Mouse (Mus musculus) heart, embryonic 13.5 days (tissue): ENCODE data around the gene Magi1. TPM values are rescaled to one million over a fixed set of nuclear protein-coding genes. Genes with fewer than 3 reads are reported as not detected.

ENCODE experiments used
- ATAC-seq: fragments of 200-750 bp; cut with Nextera tagmentation; 2 replicates; pipeline ENCODE4 v1.8.0; 2017; ENCODE audit warnings: moderate TSS enrichment; ENCODE audit not compliant: insufficient number of reproducible peaks, low FRiP score, low TSS enrichment; ENCODE audit errors: extremely low read depth
- H3K27ac ChIP-seq: fragments of 300-500 bp; sonication (generic); replicated peaks from 2 replicates; pipeline ENCODE4 v1.5.1; 2015; ENCODE audit warnings: moderate library complexity, mild to moderate bottlenecking, inconsistent platforms
- H3K27me3 ChIP-seq: fragments of 300-500 bp; sonication (generic); replicated peaks from 2 replicates; pipeline ENCODE4 v1.6.1; 2015; ENCODE audit warnings: mild to moderate bottlenecking, inconsistent platforms
- H3K36me3 ChIP-seq: fragments of 300-500 bp; sonication (generic); 2 replicates; pipeline ENCODE4 v1.6.1; 2015; ENCODE audit warnings: mild to moderate bottlenecking, inconsistent platforms
- H3K4me1 ChIP-seq: fragments of 300-500 bp; sonication (generic); 2 replicates; pipeline ENCODE4 v1.6.1; 2015; ENCODE audit warnings: inconsistent platforms
- H3K4me2 ChIP-seq: fragments of 300-500 bp; sonication (generic); 2 replicates; pipeline ENCODE4 v1.6.1; 2015; ENCODE audit warnings: inconsistent platforms, mild to moderate bottlenecking, moderate library complexity
- H3K4me3 ChIP-seq: fragments of 300-500 bp; sonication (generic); 2 replicates; pipeline ENCODE4 v1.5.1; 2015; ENCODE audit warnings: moderate library complexity, mild to moderate bottlenecking, inconsistent platforms
- H3K9ac ChIP-seq: fragments of 300-500 bp; sonication (generic); 2 replicates; pipeline ENCODE4 v1.6.1; 2015; ENCODE audit warnings: inconsistent platforms, mild to moderate bottlenecking, moderate library complexity
- H3K9me3 ChIP-seq: fragments of 300-500 bp; sonication (generic); 2 replicates; pipeline ENCODE4 v1.6.1; 2016; ENCODE audit warnings: inconsistent platforms
- WGBS: fragments of 180-500 bp; shearing (Covaris S2); methylation state at CpG from one replicate; pipeline ENCODE4 v1.1.7; 2015; ENCODE audit warnings: mixed read lengths; 5-methylcytosine and 5-hydroxymethylcytosine counted together
- polyA plus RNA-seq: library from polyadenylated mRNA; unstranded; fragments of >200 nt; fragmentation: Nextera tagmentation; extraction: Ambion mirVana; gene quantifications from 2 replicates; pipeline ENCODE4 v1.2.1, GENCODE M21; 2015

The Magi1 gene
- polyA plus RNA-seq, 1 experiment from 2014 or later: 7.5 TPM

DNA sequence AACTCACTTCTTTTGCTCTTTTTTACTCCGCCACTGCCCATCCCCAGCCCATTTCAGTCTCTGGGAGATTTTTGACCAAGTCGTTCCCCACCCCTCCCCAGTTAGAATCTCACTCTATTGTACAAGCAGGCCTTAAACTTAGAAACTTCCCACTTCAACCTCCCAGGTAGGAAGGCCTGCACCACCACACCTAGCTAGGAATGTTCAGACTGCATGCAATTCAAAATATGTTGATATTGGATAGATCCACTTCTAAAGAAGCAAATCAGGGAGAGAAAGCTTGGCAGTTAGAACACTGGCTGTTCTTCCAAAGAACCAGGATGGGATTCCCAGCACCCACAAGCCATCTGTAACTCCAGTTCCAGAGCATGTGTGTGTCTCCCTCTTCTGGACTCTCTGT, 81.8 kb downstream of the Magi1 start:
- no peak overlapping the region for H3K4me2 ChIP-seq
- no peak overlapping the region for H3K27ac ChIP-seq
- H3K27me3 ChIP-seq: no peaks in the 10 kb centered on the region
- no peaks in the 10 kb centered on the region for H3K9me3 ChIP-seq
- no peak overlapping the region for H3K9ac ChIP-seq
- H3K36me3 ChIP-seq: no peaks in the 10 kb centered on the region
- no peak for ATAC-seq
- WGBS: 87% methylated on average over 2 of the region's 2 CpGs
- H3K4me1 ChIP-seq: peaks cover 73% of the 10 kb centered on the region
- no peak overlapping the region for H3K4me3 ChIP-seq

DNA sequence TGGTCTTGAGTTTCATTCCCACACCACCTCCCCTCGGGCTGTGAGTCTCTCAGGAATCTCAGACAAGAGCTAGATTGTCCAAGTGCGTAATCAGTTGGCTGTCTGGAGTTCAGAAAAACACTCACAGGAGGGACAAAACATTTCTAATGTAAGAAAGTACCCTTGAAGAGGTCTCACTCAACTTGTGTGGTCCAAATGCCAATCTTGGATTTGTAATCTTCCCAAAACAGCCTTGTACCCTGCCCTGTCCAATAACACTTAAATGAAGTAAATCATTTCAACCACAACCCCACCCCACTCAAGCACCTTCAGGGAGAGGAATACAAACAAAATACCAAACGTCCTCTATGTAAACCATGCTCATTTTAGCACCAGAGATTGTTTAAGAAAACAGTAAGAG, 82.8 kb downstream of the Magi1 start:
- ATAC-seq: no peak
- Histone ChIP-seq H3K9ac (no peak overlapping the region), H3K4me2 (no peak overlapping the region), H3K9me3 (no peaks in the 10 kb centered on the region), H3K36me3 (no peaks in the 10 kb centered on the region), H3K27me3 (no peaks in the 10 kb centered on the region), H3K27ac (peak overlapping the region; percentile 20), H3K4me3 (no peak overlapping the region), H3K4me1 (peaks cover 69% of the 10 kb centered on the region)
- WGBS: 20% methylated on average over 3 of the region's 3 CpGs

DNA sequence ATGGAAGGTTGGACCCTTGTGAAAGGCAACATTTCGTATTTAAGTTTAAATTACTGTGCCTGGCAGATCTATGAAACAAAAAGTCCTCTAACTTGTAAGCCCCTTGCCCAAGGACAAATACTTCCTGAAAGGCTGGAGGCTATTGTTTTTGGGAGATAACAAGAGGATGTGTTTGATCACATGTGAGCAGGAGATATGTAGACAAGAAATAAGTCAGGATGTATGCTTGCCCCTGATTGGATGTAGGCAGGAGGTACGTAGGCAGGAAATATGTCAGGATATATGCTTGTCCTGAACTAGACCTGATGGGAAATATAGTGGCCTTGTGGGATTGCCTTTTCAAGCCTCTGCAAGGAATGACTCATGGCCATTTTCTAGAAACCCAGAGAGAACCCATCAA, 84.0 kb downstream of the Magi1 start:
- no peak for ATAC-seq
- Histone ChIP-seq H3K9ac (no peak overlapping the region), H3K27ac (peak overlapping the region; percentile 37), H3K9me3 (no peaks in the 10 kb centered on the region), H3K36me3 (no peaks in the 10 kb centered on the region), H3K4me1 (peaks cover 69% of the 10 kb centered on the region), H3K4me2 (no peak overlapping the region), H3K27me3 (no peaks in the 10 kb centered on the region), H3K4me3 (no peak overlapping the region)
- WGBS: 71% methylated on average over 2 of the region's 2 CpGs

DNA sequence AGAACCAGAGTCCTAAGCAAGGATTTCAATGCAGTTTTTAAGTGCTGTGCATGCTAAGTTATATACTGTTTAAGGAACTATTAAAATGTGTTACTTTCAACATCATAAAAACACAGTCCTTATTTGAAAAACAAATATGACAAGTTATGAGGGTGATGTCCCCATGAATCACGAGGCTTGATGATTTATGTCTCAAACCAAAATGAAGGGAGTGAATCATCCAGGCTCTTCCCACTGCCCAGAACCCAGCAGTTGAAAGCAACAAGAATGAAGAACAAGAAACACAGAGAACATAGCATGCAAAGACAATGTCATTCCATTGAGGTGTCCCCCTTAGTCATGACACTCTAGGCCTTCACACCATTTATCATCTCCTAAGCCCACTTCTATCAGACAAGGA, 85.9 kb downstream of the Magi1 start:
- Histone ChIP-seq H3K27me3 (no peaks in the 10 kb centered on the region), H3K4me2 (no peak overlapping the region), H3K9me3 (no peaks in the 10 kb centered on the region), H3K4me1 (peaks cover 57% of the 10 kb centered on the region), H3K36me3 (no peaks in the 10 kb centered on the region), H3K4me3 (no peak overlapping the region), H3K9ac (no peak overlapping the region), H3K27ac (no peak overlapping the region)
- ATAC-seq: no peak
- 83% methylated on average over 1 of the region's 1 CpGs for WGBS

DNA sequence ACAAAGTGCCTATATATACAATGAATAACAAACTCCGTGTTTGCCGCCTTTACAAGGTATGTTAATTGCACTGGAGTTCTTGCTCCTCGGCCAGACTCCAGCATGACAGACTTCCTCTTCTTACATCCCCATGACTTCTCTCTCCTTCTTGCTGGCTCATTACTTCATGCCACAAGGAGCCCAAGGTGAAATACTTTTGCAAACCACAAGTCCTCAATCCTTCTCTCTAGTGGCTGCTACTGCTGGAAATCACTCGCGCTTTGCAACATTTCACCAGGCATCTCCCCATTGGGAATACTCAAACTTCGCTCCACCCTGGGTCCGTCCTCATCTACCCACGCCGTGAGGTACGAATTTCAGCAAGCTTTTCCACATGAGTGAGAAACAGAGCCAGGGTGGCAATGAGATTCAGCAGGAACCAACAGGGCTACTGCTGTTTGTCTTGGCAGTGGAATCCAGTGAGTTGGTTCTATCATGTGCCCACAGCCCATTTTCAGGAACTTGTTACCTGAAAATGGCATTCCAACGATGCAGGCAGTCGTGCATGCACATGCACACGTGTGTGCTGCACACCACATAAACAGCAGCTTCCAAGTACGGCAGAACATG, 88.3 kb downstream of the Magi1 start:
- H3K9me3 ChIP-seq: no peaks in the 10 kb centered on the region
- no peak overlapping the region for H3K4me3 ChIP-seq
- no peaks in the 10 kb centered on the region for H3K36me3 ChIP-seq
- H3K27me3 ChIP-seq: no peaks in the 10 kb centered on the region
- H3K4me2 ChIP-seq: no peak overlapping the region
- WGBS: 79% methylated on average over 14 of the region's 14 CpGs
- no peak for ATAC-seq
- H3K27ac ChIP-seq: no peak overlapping the region
- H3K4me1 ChIP-seq: peaks cover 52% of the 10 kb centered on the region
- H3K9ac ChIP-seq: no peak overlapping the region

DNA sequence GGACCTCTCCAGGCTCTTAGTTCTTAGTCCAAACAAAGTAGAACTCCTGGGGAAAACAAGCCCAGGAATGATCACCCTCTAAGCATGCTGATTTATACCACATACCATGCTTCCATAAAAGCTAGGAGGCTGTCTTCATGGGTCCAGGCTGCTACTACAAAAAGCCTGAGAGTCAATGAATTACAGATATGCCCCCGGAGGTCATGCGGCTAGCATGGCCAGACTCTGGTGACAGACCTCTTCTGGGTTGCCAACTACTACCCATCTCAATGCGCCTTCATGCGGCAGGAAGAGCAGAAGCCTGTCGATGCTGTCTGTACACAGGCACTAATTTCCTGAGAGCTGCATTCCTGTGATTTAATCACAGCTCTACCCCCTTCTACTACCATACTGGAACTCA, 92.9 kb downstream of the Magi1 start:
- no peaks in the 10 kb centered on the region for H3K36me3 ChIP-seq
- peaks cover 71% of the 10 kb centered on the region for H3K4me1 ChIP-seq
- H3K9me3 ChIP-seq: no peaks in the 10 kb centered on the region
- H3K9ac ChIP-seq: no peak overlapping the region
- peak overlapping the region; percentile 32; the same call in 1 of the 2 replicates for H3K27ac ChIP-seq
- no peaks in the 10 kb centered on the region for H3K27me3 ChIP-seq
- no peak for ATAC-seq
- no peak overlapping the region for H3K4me2 ChIP-seq
- 57% methylated on average over 5 of the region's 5 CpGs for WGBS
- no peak overlapping the region for H3K4me3 ChIP-seq

DNA sequence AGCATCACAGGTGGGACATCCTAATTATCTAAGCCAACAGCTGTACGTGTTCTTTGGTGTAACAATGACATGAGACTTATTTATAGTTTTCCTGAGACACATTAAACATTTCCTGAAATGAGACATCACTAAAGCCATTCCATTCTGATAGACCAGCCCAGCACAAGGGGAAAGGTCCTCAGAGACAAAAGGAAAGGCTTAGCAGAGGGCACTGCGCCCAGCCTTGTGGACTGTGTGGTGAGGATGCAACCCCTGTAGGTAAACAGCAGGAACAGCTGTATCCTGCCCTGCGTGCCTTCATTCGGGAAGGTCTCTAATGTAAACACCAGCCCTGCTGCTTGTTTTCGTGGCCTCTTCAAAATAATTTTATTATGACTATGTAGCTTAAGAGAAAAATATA, 94.3 kb downstream of the Magi1 start:
- 53% methylated on average over 5 of the region's 5 CpGs for WGBS
- Histone ChIP-seq H3K27ac (peak overlapping the region; percentile 63), H3K27me3 (no peaks in the 10 kb centered on the region), H3K4me3 (no peak overlapping the region), H3K36me3 (no peaks in the 10 kb centered on the region), H3K9ac (no peak overlapping the region), H3K9me3 (no peaks in the 10 kb centered on the region), H3K4me2 (no peak overlapping the region), H3K4me1 (peaks cover 70% of the 10 kb centered on the region)
- no peak for ATAC-seq

DNA sequence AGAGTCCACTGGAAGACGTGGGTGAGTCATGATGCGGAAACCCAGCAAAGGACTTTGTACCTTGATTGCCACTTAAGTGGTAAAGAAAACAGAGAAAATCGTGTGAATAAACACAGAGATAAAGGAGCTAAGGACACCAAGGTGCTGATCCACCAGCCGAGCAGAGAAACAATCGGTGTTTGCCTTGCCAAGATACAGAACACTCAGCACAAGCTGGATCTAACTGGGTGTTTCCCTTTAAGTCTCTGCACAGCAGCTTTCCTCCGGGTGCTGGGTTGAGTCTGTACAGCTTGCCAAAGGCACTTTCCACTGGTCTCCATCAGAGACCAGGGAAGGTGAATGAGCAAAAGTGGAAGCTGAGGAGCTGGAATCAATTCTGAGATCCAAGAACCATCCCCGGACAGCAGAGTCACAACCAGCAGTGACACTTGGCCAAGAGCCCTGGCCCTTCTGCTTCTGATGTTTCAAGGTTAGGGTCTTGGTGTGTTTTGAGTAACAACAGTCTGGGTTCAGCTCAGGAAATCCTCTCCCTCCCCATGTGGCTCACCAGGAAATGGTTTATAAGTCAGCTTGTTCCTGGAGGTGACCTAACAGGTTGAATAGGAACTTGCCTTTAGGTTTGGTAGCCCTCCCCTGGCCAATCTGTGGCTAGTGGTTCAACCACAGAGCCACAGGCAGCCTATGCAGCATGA, 96.9 kb downstream of the Magi1 start:
- ATAC-seq: no peak

DNA sequence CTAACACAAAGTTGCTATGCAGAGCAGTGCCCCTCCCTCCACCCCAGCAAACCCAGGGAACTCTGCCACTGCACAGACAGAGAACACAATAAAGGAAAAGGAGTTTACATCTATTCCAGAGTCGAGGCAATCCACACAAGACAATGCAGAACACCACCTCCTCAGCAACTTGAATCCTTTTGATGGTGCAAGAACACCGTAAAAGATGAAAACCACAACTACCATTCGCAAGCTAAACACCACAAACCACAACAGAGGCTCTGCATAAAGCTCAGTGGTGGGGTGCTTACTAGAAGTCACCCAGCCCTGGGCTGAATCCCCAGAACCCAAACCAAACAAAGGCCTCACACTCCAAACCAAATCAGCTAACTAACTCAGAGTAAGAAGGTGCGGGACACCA, 99.4 kb downstream of the Magi1 start:
- Histone ChIP-seq H3K36me3 (no peaks in the 10 kb centered on the region), H3K27me3 (no peaks in the 10 kb centered on the region), H3K9me3 (no peaks in the 10 kb centered on the region), H3K4me3 (no peak overlapping the region), H3K9ac (no peak overlapping the region), H3K27ac (peak overlapping the region; percentile 88), H3K4me2 (peak overlapping the region; percentile 68; the same call in 1 of the 2 replicates), H3K4me1 (peaks cover 85% of the 10 kb centered on the region)
- no peak for ATAC-seq
- 80% methylated on average over 4 of the region's 4 CpGs for WGBS

More for the DNA sequence above, 96.9 kb downstream of the Magi1 start:
- 31% methylated on average over 7 of the region's 7 CpGs for WGBS
- Histone ChIP-seq H3K27me3 (no peaks in the 10 kb centered on the region), H3K4me1 (peaks cover 92% of the 10 kb centered on the region), H3K4me2 (peak overlapping the region; percentile 31), H3K27ac (peak overlapping the region; percentile 66), H3K36me3 (no peaks in the 10 kb centered on the region), H3K9me3 (no peaks in the 10 kb centered on the region), H3K4me3 (no peak overlapping the region), H3K9ac (no peak overlapping the region)

DNA sequence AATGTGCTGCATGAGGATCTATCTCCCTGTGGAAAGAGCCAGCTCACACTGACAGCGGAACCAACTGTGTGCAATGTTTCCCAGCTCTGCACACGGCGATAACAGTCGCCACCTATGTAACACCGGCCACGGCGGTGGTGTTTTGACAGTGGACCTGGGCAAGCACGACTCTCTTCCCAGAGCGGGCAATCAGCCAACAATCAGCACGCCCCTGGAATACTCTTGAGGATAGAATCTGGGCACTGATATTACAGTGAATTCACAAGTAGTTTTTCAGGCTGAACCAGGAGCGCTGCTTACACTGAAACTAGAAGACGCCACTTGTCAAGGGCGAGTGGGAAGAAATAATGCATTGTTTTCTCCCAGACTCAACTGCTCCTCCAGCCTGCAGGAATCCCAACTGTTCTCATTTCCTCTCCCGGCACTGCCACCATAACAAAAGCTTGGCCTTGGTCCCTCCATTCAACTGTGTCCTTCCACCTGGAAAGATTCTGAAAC, 100.3 kb downstream of the Magi1 start:
- H3K9me3 ChIP-seq: no peaks in the 10 kb centered on the region
- WGBS: 18% methylated on average over 14 of the region's 14 CpGs
- no peaks in the 10 kb centered on the region for H3K27me3 ChIP-seq
- peaks cover 84% of the 10 kb centered on the region for H3K4me1 ChIP-seq
- peak overlapping the region; percentile 70 for H3K9ac ChIP-seq
- peak overlapping the region; percentile 88 for H3K27ac ChIP-seq
- no peaks in the 10 kb centered on the region for H3K36me3 ChIP-seq
- ATAC-seq: no peak; the same call in 1 of the 2 replicates
- H3K4me3 ChIP-seq: peak overlapping the region; percentile 37
- peak overlapping the region; percentile 68 for H3K4me2 ChIP-seq

DNA sequence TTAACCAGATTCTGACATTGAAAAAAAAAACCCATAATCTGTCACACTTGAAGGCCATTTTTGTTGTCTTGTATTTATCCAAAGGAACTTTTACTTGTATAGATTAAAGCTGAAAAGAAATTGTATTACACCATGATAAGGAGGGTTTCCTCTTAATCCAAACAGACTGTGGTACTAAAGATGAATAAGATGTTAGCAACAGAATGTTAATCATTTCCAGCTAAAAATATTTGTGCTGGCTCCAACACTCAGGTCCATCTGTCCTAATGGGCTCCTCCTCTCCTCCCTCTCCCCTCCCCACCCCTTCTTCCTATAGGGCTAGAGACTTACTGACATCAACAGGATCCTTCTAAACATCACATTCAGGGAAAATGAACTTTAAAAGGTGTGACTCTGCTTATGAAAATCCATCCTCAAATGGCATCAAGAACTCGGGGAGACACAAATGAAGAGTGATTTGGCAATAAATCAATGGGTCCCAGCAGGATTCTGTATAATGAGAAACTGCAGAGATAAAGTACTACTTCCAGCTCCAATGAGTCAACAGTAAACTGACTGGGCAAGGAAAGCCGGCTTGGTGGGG, 102.0 kb downstream of the Magi1 start:
- Histone ChIP-seq H3K9ac (no peak overlapping the region; the same call in 1 of the 2 replicates), H3K36me3 (no peaks in the 10 kb centered on the region), H3K4me2 (no peak overlapping the region), H3K27ac (peak overlapping the region; percentile 88), H3K27me3 (no peaks in the 10 kb centered on the region), H3K4me1 (peaks cover 82% of the 10 kb centered on the region), H3K9me3 (no peaks in the 10 kb centered on the region), H3K4me3 (no peak overlapping the region)
- WGBS: 45% methylated on average over 2 of the region's 2 CpGs
- ATAC-seq: no peak
